Mouse (Mus musculus) B cell, adult 67 days (primary cell): Measurements from ENCODE around the gene Olfr51. TPM values are rescaled to one million over a fixed set of nuclear protein-coding genes. Genes with fewer than 3 reads are reported as not detected.

Source experiments
- total RNA-seq, 2 experiments: library from RNA; stranded (reverse); gene quantifications; 4 replicates each; pipeline ENCODE4 v1.2.4; 2023

The Olfr51 gene
- total RNA-seq, result not detected

DNA sequence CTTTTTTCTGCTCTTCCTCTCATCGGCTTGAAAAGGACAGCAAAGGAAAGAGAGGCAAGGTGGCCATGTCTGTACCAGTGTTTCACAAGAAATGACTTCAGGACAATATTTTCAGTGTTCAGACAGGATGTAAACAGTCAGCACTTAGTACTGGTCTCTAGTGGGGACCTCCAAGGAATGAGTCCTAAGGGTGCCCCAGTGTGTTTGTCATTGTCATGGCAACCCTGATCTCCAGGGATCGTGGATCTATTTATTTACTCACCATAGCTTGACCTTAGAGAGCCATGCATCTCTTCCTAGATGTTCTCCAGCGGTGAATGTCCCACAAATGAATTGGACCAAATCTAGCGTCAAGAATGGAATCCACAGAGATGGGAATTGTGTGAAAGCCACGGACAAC lies at the start of gene Olfr51:
Gene Olfr51 (plus strand): TSS at position 301 of the 400 bp plus-strand sequence.

DNA sequence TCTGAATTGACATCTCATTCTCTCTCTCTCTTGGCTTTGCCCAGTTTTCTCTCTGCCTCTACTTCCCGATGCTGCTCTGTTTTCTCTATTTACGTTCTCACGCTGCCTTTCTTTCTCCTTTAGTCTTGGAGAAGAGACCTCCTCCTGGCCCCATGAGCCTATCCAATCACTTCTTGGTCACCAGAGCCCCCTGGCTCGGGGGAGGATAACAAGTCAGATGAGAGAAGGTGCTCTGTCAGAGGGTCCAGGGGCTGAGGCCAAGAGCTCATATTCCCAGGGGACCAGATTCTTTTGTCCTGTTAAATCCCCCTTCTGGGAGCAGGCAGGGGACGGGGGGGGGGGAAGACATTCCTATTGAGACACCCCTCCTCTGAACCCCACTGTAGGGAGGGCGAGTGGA lies 49.7 kb upstream of the Olfr51 start, which contains the start of gene Prop1:
Gene Prop1 (minus strand): TSS at position 101 of the 400 bp plus-strand sequence.

DNA sequence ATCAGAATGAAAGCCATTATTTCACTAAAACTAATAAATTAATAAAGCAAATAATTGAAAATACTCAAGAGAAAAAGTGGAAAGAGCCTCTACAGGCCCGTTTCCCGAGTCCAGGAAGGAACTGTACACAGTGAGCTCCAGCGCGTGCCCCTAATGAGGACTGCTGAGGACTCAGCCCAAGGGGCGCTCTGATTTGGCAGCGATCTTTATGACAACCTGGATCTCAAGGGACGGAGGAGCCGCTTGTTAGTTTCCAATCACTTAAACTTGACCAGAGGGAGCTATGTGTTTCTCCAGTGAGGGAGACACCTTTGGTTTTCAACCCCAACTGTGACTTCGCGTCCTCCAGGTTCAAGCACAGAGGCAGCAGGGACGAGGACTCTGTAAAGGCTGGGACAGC lies 37.2 kb upstream of the Olfr51 start, which contains the start of gene Olfr1378:
Gene Olfr1378 (plus strand): TSS at position 301 of the 400 bp plus-strand sequence.

GRCm38 (mm10) chr11:50981667-50982066 lies 21.7 kb upstream of the Olfr51 start, which contains the start of gene Olfr1377:
Gene Olfr1377, plus strand, starts transcription at chr11:50981967.

DNA sequence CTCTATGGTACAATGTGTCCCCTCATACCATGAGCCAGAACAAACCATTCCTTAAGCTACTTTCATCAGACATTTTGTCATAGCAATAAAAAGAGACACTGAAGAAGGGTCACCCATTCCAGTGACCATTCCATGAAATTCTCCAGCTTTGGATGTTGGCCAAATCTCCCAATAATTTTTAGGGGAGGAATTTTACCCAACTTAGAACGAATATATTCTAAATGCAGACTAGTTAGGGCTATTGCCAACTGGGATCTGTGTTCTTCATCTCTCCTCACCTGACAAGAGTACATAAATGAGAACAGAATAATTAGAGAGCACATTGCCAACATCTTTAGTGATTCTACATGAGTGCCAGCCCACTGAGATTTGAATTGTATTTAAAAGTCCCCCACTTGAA lies 10.5 kb downstream of the Olfr51 start, which contains the start of gene Olfr54:
Gene Olfr54 (plus strand): TSS at position 301 of the 400 bp plus-strand sequence.

DNA sequence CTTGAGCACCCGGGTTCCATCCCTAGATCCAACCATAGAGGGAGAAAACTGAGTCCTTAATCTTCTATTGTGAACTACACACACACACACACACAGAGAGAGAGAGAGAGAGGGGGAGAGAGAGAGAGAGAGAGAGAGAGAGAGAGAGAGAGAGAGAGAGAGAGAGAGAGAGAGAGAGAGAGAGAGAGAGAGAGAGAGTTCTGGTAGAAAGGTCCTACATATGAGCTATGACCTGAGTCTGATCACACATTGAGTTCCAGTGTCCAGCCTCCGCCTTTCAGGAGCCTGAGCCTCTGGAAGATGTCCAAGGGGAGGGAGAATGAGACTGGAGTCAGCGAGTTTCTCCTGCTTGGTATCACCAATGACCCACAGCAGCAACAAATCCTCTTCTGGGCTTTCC lies 44.4 kb downstream of the Olfr51 start, which contains the start of gene Olfr1375:
Gene Olfr1375 (plus strand): TSS at position 301 of the 400 bp plus-strand sequence.

DNA sequence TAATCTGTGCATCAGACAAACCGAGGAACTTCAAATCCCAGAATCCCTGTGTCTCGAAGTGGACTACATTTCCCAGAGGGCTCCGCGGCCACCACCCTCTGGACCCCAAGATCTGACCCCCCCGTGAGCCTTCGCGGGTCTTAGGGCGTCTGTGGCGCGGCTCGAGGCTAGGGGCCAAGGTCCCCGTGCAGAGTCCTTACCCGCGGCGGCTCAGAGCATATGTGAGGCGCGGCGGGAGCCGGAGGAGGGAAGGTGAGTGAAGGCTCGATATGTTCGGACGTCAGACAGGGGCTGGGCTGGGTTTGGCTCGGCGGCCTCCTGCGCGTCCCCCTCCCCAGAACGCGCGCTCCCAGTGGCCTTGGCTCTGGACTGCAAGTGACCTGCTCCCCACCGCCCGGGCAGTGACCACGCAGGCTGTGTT lies 55.8 kb downstream of the Olfr51 start, which contains the start of gene Zfp354a:
Gene Zfp354a (plus strand): TSS at position 107 of the 421 bp plus-strand sequence.

Other genes with a start within 250 kb of the Olfr51 start
- gene Zfp354c, start 175.9 kb upstream of the Olfr51 start, total RNA-seq, result 10 to 100 TPM in 1 of 2 experiments, 1 to 10 TPM in 1; 8.3 to 10.1 TPM
- gene Zfp879, start 162.0 kb upstream of the Olfr51 start, total RNA-seq, result under 1 TPM in 1 of 2 experiments, not detected in 1; 0.58 TPM
- 10 to 100 TPM; 41.7 to 44.7 TPM for gene Grm6, start 152.9 kb upstream of the Olfr51 start, total RNA-seq
- under 1 TPM; 0.26 to 0.56 TPM for gene Zfp454, start 115.9 kb upstream of the Olfr51 start, total RNA-seq
- gene Zfp2, start 87.4 kb upstream of the Olfr51 start, total RNA-seq, result 1 to 10 TPM; 2.5 to 4.0 TPM
- 1 to 10 TPM in 1 of 2 experiments, under 1 TPM in 1; 0.75 to 1.8 TPM for gene Zfp354b, start 72.0 kb upstream of the Olfr51 start, total RNA-seq
- not detected for gene 4933414I15Rik, start 59.8 kb upstream of the Olfr51 start, total RNA-seq
- not detected for gene Prop1, start 49.8 kb upstream of the Olfr51 start, total RNA-seq
- gene Olfr1378, start 37.1 kb upstream of the Olfr51 start, total RNA-seq, result not detected
- gene Olfr1377, start 21.6 kb upstream of the Olfr51 start, total RNA-seq, result not detected
- not detected for gene Olfr54, start 10.6 kb downstream of the Olfr51 start, total RNA-seq
- gene Olfr1375, start 44.5 kb downstream of the Olfr51 start, total RNA-seq, result not detected
- gene Zfp354a, start 55.7 kb downstream of the Olfr51 start, total RNA-seq, result not detected
- not detected for gene Gm12569, start 216.9 kb downstream of the Olfr51 start, total RNA-seq